Mouse (Mus musculus) lung, postnatal 0 days (tissue): Measurements from ENCODE around the gene Cgrrf1.

Experiments
- CTCF ChIP-seq: IDR thresholded peaks from 2 replicates; pipeline ENCODE4 v1.5.1; 2016; ENCODE audit warnings: antibody characterized with exemption, mild to moderate bottlenecking
- EP300 ChIP-seq: IDR thresholded peaks from 2 replicates; pipeline ENCODE4 v1.6.1; 2016; ENCODE audit warnings: antibody characterized with exemption, mild to moderate bottlenecking, control low read depth

GRCm38 (mm10) chr14:46885891-46886301 is 54.0 kb downstream of the Cgrrf1 start:
- TF ChIP-seq CTCF = no peak
- TF ChIP-seq EP300 = no peak
